Comparison of ENCODE assay signal across 11 mouse cellular contexts in genomic region chr14:76527030-76527719, GRCm38 (mm10). TPM values are rescaled to one million over a fixed set of nuclear protein-coding genes. Genes with fewer than 3 reads are reported as not detected.
DNase-seq lines count a peak whose midpoint lies in the region; ATAC-seq and TF ChIP-seq lines count a peak whose summit lies in the region.
"Had no signal": no experiment of that assay in that cellular context is flagged by ENCODE, and none has a peak within 500 bp of the region (broad histone marks: within the 10 kb centered on the region; RNA-seq: fewer than 3 reads in every experiment).

No protein-coding gene starts in this region.

- H3K4me3 ChIP-seq in kidney, embryonic 15.5 days (replicated peaks): no peak overlapping the region
- H3K4me3 ChIP-seq in E14TG2a.4 (replicated peaks; ENCODE audit: low read length): 0 out of 2 replicates have a peak overlapping the region, but pooled peaks have one; percentile 13
- no peak overlapping the region for H3K4me3 ChIP-seq in embryonic facial prominence, embryonic 14.5 days (ENCODE audit: low read depth, low read length)
- H3K4me3 ChIP-seq in heart, embryonic 15.5 days: no peak overlapping the region
- H3K4me3 ChIP-seq: neural tube, embryonic 12.5 days had no signal

- H3K4me1 ChIP-seq in kidney, embryonic 15.5 days: peaks cover 44% of the 10 kb centered on the region
- H3K4me1 ChIP-seq in E14TG2a.4 (replicated peaks; ENCODE audit: low read depth, low read length): peaks cover 37% of the 10 kb centered on the region
- peaks cover 29% of the 10 kb centered on the region for H3K4me1 ChIP-seq in embryonic facial prominence, embryonic 14.5 days (ENCODE audit: control insufficient read depth, insufficient read depth, low read length)
- peaks cover 29% of the 10 kb centered on the region for H3K4me1 ChIP-seq in heart, embryonic 15.5 days (replicated peaks)

- no peak for ATAC-seq in kidney, embryonic 15.5 days (replicated peaks; ENCODE audit: low FRiP score)
- ATAC-seq in embryonic facial prominence, embryonic 14.5 days (ENCODE audit: low read depth): peak; percentile 56; the same call in 1 of the 2 replicates
- ATAC-seq in heart, embryonic 15.5 days (replicated peaks; ENCODE audit: insufficient number of reproducible peaks, insufficient read depth, low FRiP score, low read depth): no peak

- H3K9me3 ChIP-seq in kidney, embryonic 15.5 days (replicated peaks): no peaks in the 10 kb centered on the region
- H3K9me3 ChIP-seq in E14TG2a.4 (ENCODE audit: low read length): no peaks in the 10 kb centered on the region
- H3K9me3 ChIP-seq in embryonic facial prominence, embryonic 14.5 days (ENCODE audit: control insufficient read depth, low read length): no peaks in the 10 kb centered on the region
- no peaks in the 10 kb centered on the region for H3K9me3 ChIP-seq in heart, embryonic 15.5 days (replicated peaks)
- H3K9me3 ChIP-seq: neural tube, embryonic 12.5 days had no signal

- 66% methylated on average over 20 of the region's 20 CpGs for WGBS in kidney, embryonic 15.5 days
- WGBS in embryonic facial prominence, embryonic 14.5 days: 79% methylated on average over 20 of the region's 20 CpGs
- WGBS in heart, embryonic 15.5 days: 82% methylated on average over 20 of the region's 20 CpGs

- no peaks in the 10 kb centered on the region for H3K36me3 ChIP-seq in kidney, embryonic 15.5 days
- peaks cover 14% of the 10 kb centered on the region; the same call in 1 of the 2 replicates for H3K36me3 ChIP-seq in E14TG2a.4 (ENCODE audit: insufficient read depth, low read length)
- H3K36me3 ChIP-seq in embryonic facial prominence, embryonic 14.5 days (ENCODE audit: control insufficient read depth, insufficient read depth, low read length): no peaks in the 10 kb centered on the region
- no peaks in the 10 kb centered on the region for H3K36me3 ChIP-seq in heart, embryonic 15.5 days
- H3K36me3 ChIP-seq: neural tube, embryonic 12.5 days had no signal

- peak overlapping the region; percentile 83 for H3K27ac ChIP-seq in kidney, embryonic 15.5 days
- H3K27ac ChIP-seq in embryonic facial prominence, embryonic 14.5 days (replicated peaks; ENCODE audit: low read depth, low read length): peak overlapping the region; percentile 69; the same call in 1 of the 2 replicates
- H3K27ac ChIP-seq in heart, embryonic 15.5 days: peak overlapping the region; percentile 22; the same call in 1 of the 2 replicates
- H3K27ac ChIP-seq: neural tube, embryonic 12.5 days had no signal

- H3K9ac ChIP-seq in kidney, embryonic 15.5 days: no peak overlapping the region
- H3K9ac ChIP-seq in embryonic facial prominence, embryonic 14.5 days (ENCODE audit: low read depth, low read length): no peak overlapping the region
- no peak overlapping the region for H3K9ac ChIP-seq in heart, embryonic 15.5 days
- H3K9ac ChIP-seq: neural tube, embryonic 12.5 days had no signal

- no peak for TF ChIP-seq CTCF in E14TG2a.4 (conservative IDR thresholded peaks at IDR 0.05; ENCODE audit: low read length)

- no peak overlapping the region for H3K4me2 ChIP-seq in kidney, embryonic 15.5 days
- H3K4me2 ChIP-seq in embryonic facial prominence, embryonic 14.5 days (ENCODE audit: low read depth, low read length): no peak overlapping the region
- no peak overlapping the region for H3K4me2 ChIP-seq in heart, embryonic 15.5 days
- H3K4me2 ChIP-seq: neural tube, embryonic 12.5 days had no signal

- H3K27me3 ChIP-seq in kidney, embryonic 15.5 days: no peaks in the 10 kb centered on the region
- no peaks in the 10 kb centered on the region for H3K27me3 ChIP-seq in E14TG2a.4 (ENCODE audit: insufficient read depth, low read length)
- no peaks in the 10 kb centered on the region for H3K27me3 ChIP-seq in embryonic facial prominence, embryonic 14.5 days (replicated peaks; ENCODE audit: control insufficient read depth, insufficient read depth, low read length)
- H3K27me3 ChIP-seq in heart, embryonic 15.5 days: no peaks in the 10 kb centered on the region
- H3K27me3 ChIP-seq: neural tube, embryonic 12.5 days had no signal

- no peak for DNase-seq in kidney, postnatal 25 days
- peak; percentile 79 for DNase-seq in embryonic facial prominence, embryonic 14.5 days (ENCODE audit: low spot score)
- DNase-seq in urinary bladder, postnatal 36 days (ENCODE audit: low spot score in 2 of 2): no peak
- DNase-seq in urinary bladder, postnatal 4 days (ENCODE audit: low spot score in 2 of 2): no peak
- DNase-seq in cerebellum, postnatal 4 days (ENCODE audit: low spot score in 2 of 2): no peak
- DNase-seq: cerebellum, adult 11 months; thymus, adult 2 months had no signal

RNA-seq across cellular contexts. Expression of gene Serp2, which starts 29.5 kb away (rescaled TPM):
- polyA plus RNA-seq in kidney, embryonic 15.5 days (2015; fragmentation: Nextera tagmentation; extraction: Ambion mirVana): 10.3 and 11.1 TPM in 2 replicates
- polyA plus RNA-seq in embryonic facial prominence, embryonic 14.5 days (2014; fragmentation: Nextera tagmentation; extraction: Ambion mirVana): 12.5 and 13.1 TPM in 2 replicates
- 7.1 and 8.2 TPM in 2 replicates for polyA plus RNA-seq in heart, embryonic 15.5 days (2015; fragmentation: Nextera tagmentation; extraction: Ambion mirVana)

Comparison
In these comparisons a context has a peak if more than half of its experiments do, and no peak if none do; other contexts are left out.
1. H3K27ac ChIP-seq: peak in every context shown above with its lines; median percentile 83 in kidney, embryonic 15.5 days; 69 in embryonic facial prominence, embryonic 14.5 days; 22 in heart, embryonic 15.5 days.